Mouse (Mus musculus) forebrain, embryonic 14.5 days (tissue): Measurements from ENCODE around the gene Alk. TPM values are rescaled to one million over a fixed set of nuclear protein-coding genes. Genes with fewer than 3 reads are reported as not detected.
"Not testable (repeated sequence)": the region's sequence is repeated elsewhere in the genome, so short reads cannot be mapped to it uniquely, and the experiment has no call there.

Experiments used
- ATAC-seq: fragments of 200-750 bp; cut with Nextera tagmentation; 2 replicates; pipeline ENCODE4 v1.8.0; 2017; ENCODE audit warnings: mild to moderate bottlenecking, moderate library complexity
- DNase-seq: peaks from one replicate; pipeline ENCODE4 v3.0.0-alpha.2; 2015; ENCODE audit warnings: low spot score
- H3K27ac ChIP-seq: fragments of 300-500 bp; sonication (generic); 2 replicates; pipeline ENCODE4 v1.5.1; 2014; ENCODE audit warnings: low read depth, mild to moderate bottlenecking, control low read depth, low read length, moderate library complexity
- H3K27me3 ChIP-seq: fragments of 300-500 bp; sonication (generic); replicated peaks from 2 replicates; pipeline ENCODE4 v1.6.1; 2014; ENCODE audit warnings: low read length, control low read depth, mixed read lengths; ENCODE audit not compliant: control insufficient read depth, insufficient read depth
- H3K36me3 ChIP-seq: fragments of 300-500 bp; sonication (generic); 2 replicates; pipeline ENCODE4 v1.6.1; 2014; ENCODE audit warnings: low read length, control low read depth; ENCODE audit not compliant: control insufficient read depth, insufficient read depth
- H3K4me1 ChIP-seq: fragments of 300-500 bp; sonication (generic); 2 replicates; pipeline ENCODE4 v1.6.1; 2014; ENCODE audit warnings: antibody characterized with exemption, low read length, control low read depth; ENCODE audit not compliant: control insufficient read depth, insufficient read depth
- H3K4me2 ChIP-seq: fragments of 300-500 bp; sonication (generic); 2 replicates; pipeline ENCODE4 v1.6.1; 2014; ENCODE audit warnings: mild to moderate bottlenecking, control low read depth, low read length
- H3K4me3 ChIP-seq: fragments of 300-500 bp; sonication (generic); 2 replicates; pipeline ENCODE4 v1.5.1; 2014; ENCODE audit warnings: low read depth, low read length, control low read depth
- H3K9ac ChIP-seq: fragments of 300-500 bp; sonication (generic); 2 replicates; pipeline ENCODE4 v1.6.1; 2014; ENCODE audit warnings: mild to moderate bottlenecking, low read length, control low read depth, moderate library complexity
- H3K9me3 ChIP-seq: fragments of 300-500 bp; sonication (generic); replicated peaks from 2 replicates; pipeline ENCODE4 v1.6.1; 2016; ENCODE audit warnings: low read length, control low read depth, mixed read lengths; ENCODE audit not compliant: control insufficient read depth
- WGBS: fragments of 180-500 bp; shearing (Covaris S2); extraction: QIAGEN DNeasy Blood & Tissue Kit; methylation state at CpG from one replicate; pipeline ENCODE4 v1.1.7; 2014; 5-methylcytosine and 5-hydroxymethylcytosine counted together
- polyA plus RNA-seq: library from polyadenylated mRNA; unstranded; fragments of >200 nt; fragmentation: Nextera tagmentation; extraction: Ambion mirVana; gene quantifications from 2 replicates; pipeline ENCODE4 v1.2.1, GENCODE M21; 2014

The Alk gene
- polyA plus RNA-seq, 1 experiment from 2014 or later: 0.55 TPM

DNA sequence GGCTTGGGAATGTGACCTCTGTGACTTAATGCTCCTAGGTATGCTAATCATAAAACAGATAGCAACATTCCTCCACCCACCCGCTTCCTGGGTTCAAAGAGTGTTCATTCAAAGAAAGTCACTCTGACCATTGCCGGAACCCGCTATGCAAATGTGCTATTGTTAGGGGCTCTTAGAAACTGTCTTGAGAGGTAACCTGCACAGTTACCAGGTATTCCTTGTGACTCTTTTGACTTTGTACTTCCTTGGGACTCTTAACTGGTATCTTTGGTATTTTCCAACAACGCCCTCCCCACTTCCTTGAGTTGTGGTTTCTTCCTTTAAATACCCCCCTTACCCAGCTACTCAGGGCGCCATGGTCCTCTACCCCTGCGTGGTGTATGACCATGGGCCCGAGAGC lies 125.2 kb downstream of the Alk start:
- not testable (repeated sequence) for ATAC-seq, DNase-seq, H3K4me2 ChIP-seq, H3K9me3 ChIP-seq, H3K4me1 ChIP-seq, H3K27me3 ChIP-seq, H3K4me3 ChIP-seq, H3K27ac ChIP-seq, H3K9ac ChIP-seq, H3K36me3 ChIP-seq
- WGBS: 93% methylated on average over 7 of the region's 7 CpGs

DNA sequence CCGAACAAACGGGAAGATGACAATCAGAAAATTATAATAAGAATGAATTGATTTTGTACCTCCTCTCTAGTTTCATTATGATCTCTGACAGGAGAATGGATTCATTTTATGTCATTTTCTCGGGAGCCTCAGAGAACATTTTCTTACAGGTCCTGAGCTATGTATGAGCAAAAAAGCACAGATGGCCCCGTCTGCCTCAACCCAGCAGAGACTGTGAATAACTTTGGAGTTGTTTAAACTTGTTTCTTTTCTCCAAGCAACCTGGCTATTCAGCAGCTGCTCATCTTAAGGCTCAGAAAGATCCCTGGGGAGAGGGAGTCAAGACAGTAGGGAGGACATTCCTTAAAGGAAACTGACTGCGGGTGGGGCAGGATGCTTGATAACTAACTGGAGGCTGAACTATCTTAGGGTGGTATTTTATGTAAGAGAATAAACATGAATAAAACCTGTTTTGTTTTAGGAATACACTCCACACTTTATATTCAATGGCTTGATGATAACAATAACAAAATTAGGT lies 126.5 kb downstream of the Alk start:
- Histone ChIP-seq H3K27ac (no peak overlapping the region), H3K4me2 (no peak overlapping the region), H3K9me3 (no peaks in the 10 kb centered on the region), H3K36me3 (no peaks in the 10 kb centered on the region), H3K4me3 (no peak overlapping the region), H3K9ac (no peak overlapping the region), H3K27me3 (no peaks in the 10 kb centered on the region), H3K4me1 (peaks cover 5% of the 10 kb centered on the region; the same call in 1 of the 2 replicates)
- ATAC-seq (no peak), DNase-seq (no peak)
- WGBS: 59% methylated on average over 5 of the region's 5 CpGs

DNA sequence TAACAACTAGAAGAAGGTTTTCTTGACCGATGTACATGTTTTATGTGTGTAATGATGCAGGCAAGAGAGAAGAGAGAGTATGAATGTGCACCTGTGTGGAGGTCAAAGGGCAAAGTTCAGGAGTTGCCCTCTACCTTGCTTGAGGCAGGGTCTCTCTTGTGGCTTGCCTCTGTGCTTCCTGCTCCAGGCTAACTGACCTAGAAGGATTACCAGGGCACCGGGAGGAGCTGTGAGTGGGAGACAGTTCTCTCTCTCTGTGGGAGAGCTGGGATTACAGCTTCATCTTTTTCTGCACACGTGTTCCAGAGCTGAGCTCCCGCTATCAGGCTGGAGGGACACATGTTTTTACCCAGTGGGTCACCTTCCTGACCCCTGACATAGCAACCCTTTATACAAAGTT lies 127.5 kb downstream of the Alk start:
- WGBS: 54% methylated on average over 4 of the region's 4 CpGs

DNA sequence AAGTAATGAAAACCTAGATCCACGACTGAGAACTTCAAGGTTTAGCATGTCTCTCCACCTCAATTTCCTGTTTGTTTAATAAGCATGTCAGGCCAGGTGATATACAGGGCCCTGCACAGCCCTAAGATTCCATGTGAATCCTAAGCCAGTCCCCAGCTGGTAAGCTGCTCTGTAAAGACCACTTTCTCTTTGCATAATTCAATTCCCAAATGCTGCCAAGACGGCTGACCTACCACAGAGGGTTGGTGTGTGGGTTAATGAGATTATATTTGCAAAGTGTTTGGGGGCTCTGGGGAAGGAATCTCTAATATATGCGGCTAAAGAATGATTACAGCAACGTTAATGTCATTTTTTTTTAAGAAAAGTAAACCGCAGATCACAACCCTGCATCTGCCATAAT lies 130.3 kb downstream of the Alk start:
- H3K27me3 ChIP-seq: no peaks in the 10 kb centered on the region
- no peak overlapping the region for H3K27ac ChIP-seq
- H3K4me3 ChIP-seq: no peak overlapping the region
- ATAC-seq (peak; percentile 76), DNase-seq (peak; percentile 69)
- H3K36me3 ChIP-seq: no peaks in the 10 kb centered on the region
- H3K4me1 ChIP-seq: peaks cover 5% of the 10 kb centered on the region; the same call in 1 of the 2 replicates
- no peak overlapping the region for H3K9ac ChIP-seq
- H3K9me3 ChIP-seq: no peaks in the 10 kb centered on the region
- H3K4me2 ChIP-seq: no peak overlapping the region
- 46% methylated on average over 5 of the region's 5 CpGs for WGBS

More for the DNA sequence above, 127.5 kb downstream of the Alk start:
- ATAC-seq (no peak), DNase-seq (no peak)
- Histone ChIP-seq H3K27me3 (no peaks in the 10 kb centered on the region), H3K4me3 (no peak overlapping the region), H3K4me1 (peaks cover 5% of the 10 kb centered on the region; the same call in 1 of the 2 replicates), H3K9ac (no peak overlapping the region), H3K27ac (no peak overlapping the region), H3K4me2 (no peak overlapping the region), H3K36me3 (no peaks in the 10 kb centered on the region), H3K9me3 (no peaks in the 10 kb centered on the region)

DNA sequence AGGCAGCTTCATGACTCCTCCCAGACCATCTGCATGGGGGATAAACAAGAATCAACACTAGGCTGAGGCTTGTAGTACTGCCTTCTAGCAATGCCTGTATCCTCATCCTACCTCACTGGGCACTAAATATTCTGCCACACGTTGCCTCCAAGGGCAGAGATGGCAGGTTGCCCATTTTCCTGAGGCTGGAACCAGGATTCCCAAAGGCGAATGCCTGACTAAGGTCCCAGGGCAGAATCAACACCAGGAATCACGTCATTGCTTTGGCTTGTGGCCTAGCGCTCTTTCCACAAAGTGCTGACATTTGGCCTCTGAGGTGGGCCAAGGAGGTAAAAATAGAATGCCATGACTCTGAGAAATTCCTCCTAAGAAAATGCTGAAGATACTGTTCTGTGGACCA lies 155.9 kb downstream of the Alk start:
- no peaks in the 10 kb centered on the region for H3K4me1 ChIP-seq
- 68% methylated on average over 4 of the region's 4 CpGs for WGBS

DNA sequence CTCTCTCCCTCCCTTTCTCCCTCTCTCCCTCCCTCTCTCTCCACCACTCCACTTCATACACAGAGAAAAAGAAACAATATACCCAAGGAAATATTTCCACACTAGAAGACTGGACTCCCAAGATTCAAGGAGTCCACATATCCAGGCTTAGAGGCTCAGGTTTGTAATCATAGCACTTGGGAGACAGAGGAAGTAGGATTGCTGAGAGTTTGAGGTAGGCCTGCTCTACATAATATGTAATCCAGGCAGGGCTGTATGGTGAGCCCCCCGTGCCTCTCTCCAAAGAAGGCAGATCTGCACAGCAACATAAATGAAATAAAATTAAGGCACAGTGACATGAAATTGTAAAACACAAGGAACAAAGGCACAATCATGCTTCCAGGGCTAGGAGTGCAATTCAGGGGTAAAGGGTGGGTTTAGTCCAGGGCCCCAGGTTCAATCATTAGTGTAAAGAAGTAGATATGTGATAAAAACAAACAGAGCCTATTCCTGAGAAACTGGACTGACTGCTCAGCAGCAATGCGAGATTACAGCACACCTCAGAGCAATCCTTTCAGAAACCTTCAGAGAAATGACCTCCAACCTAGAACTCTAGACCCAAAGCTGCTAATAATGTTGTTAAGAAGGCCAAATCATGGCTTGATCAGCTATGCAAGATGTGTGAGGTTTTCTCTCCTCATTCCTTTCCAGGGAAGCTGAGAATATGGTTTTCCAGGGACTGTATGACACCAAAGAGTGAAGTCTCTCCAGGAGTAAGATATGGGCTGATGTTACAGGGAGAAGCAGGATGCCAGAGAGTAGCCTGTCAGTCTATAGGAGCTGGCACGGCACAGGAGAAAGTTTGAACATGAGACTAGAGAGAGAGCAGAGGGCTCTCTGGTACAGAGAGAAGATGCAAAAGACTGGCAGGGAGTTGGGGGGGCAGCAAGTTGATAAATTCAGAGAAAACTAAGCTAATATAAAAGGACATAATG lies 158.9 kb downstream of the Alk start:
- Histone ChIP-seq H3K4me3 (no peak overlapping the region), H3K9me3 (no peaks in the 10 kb centered on the region), H3K27ac (no peak overlapping the region), H3K4me1 (no peaks in the 10 kb centered on the region), H3K4me2 (no peak overlapping the region), H3K27me3 (no peaks in the 10 kb centered on the region), H3K36me3 (no peaks in the 10 kb centered on the region), H3K9ac (no peak overlapping the region)
- WGBS: 70% methylated on average over 3 of the region's 3 CpGs
- ATAC-seq (no peak), DNase-seq (no peak)

More for the DNA sequence above, 155.9 kb downstream of the Alk start:
- H3K27me3 ChIP-seq: no peaks in the 10 kb centered on the region
- ATAC-seq: no peak
- no peak overlapping the region for H3K4me2 ChIP-seq
- no peak overlapping the region for H3K9ac ChIP-seq
- no peak overlapping the region for H3K27ac ChIP-seq
- H3K36me3 ChIP-seq: no peaks in the 10 kb centered on the region
- H3K9me3 ChIP-seq: no peaks in the 10 kb centered on the region
- no peak for DNase-seq
- H3K4me3 ChIP-seq: no peak overlapping the region

DNA sequence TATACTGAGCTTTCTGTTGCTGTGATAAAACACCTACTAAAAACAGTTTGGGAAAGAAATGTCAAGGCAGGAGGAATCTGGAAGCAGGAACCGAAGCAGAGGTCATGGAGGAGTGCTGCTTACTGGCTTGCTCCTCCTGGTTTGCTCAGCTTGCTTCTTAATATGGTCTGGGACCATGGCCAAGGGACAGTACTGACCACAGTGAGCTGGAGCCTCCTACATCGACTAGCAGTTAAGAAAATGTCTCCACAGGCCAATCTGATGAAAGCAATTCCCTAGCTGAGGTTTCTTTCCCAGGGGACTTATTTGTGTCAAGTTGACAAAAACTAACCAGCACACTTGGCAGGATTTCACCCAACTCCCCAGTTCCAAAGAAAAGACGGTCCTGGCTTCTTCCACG lies 187.0 kb downstream of the Alk start:
- no peak for DNase-seq

DNA sequence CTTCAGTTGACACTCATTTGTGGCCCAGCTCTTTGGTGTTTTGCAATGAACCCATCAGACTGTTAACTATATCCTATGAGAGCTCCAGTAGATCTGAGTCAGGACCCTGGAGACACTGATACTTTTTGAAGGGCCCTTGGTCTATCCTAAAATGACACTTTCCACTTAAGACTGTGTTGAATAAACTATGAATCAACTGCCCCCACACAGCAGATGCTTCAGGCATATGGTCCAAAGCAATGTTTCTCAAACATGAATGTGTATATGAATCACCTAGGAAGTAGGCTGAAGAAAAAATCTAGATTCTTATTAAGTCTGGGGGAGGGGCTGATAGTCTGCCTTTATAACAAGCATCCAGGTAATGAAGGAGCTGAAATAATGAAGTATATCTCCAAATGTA lies 189.8 kb downstream of the Alk start:
- Histone ChIP-seq H3K36me3 (no peaks in the 10 kb centered on the region), H3K9me3 (no peaks in the 10 kb centered on the region), H3K27ac (no peak overlapping the region), H3K27me3 (no peaks in the 10 kb centered on the region), H3K4me1 (no peaks in the 10 kb centered on the region), H3K4me3 (no peak overlapping the region), H3K4me2 (no peak overlapping the region), H3K9ac (no peak overlapping the region)
- no peak for ATAC-seq
- DNase-seq: no peak

More for the DNA sequence above, 187.0 kb downstream of the Alk start:
- H3K27me3 ChIP-seq: no peaks in the 10 kb centered on the region
- H3K27ac ChIP-seq: no peak overlapping the region
- no peak for ATAC-seq
- no peak overlapping the region for H3K9ac ChIP-seq
- H3K36me3 ChIP-seq: no peaks in the 10 kb centered on the region
- no peaks in the 10 kb centered on the region for H3K9me3 ChIP-seq
- 90% methylated on average over 4 of the region's 4 CpGs for WGBS
- H3K4me3 ChIP-seq: no peak overlapping the region
- no peak overlapping the region for H3K4me2 ChIP-seq
- H3K4me1 ChIP-seq: no peaks in the 10 kb centered on the region

DNA sequence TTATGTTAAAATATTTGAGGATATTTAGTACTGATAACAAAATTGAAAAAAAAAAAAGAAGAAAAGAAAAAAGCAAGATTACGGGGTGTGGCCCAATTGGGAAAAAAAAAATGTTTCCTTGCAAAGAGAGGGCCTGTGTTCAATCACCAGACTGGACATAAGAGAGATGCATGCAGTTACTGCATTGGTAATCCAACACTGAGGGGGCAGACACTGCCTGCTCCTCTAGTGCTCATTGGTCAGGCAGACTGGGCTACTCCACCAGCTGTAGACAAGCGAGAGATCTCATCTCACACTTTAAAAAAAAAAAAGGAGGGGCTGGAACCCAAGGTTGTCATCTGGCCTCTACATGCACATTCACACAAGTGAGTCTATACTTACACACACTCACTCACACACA lies 199.6 kb downstream of the Alk start:
- H3K27me3 ChIP-seq: no peaks in the 10 kb centered on the region
- no peak overlapping the region for H3K4me3 ChIP-seq
- H3K9ac ChIP-seq: no peak overlapping the region
- ATAC-seq (no peak), DNase-seq (no peak)
- H3K4me1 ChIP-seq: no peaks in the 10 kb centered on the region
- H3K27ac ChIP-seq: no peak overlapping the region
- no peaks in the 10 kb centered on the region for H3K36me3 ChIP-seq
- no peaks in the 10 kb centered on the region for H3K9me3 ChIP-seq
- 78% methylated on average over 2 of the region's 2 CpGs for WGBS
- H3K4me2 ChIP-seq: no peak overlapping the region
